Mouse (Mus musculus) brain, embryonic 14.5 days (tissue): ENCODE measurements around the gene Sik2.

Experiments
- CTCF ChIP-seq: fragments of 200-500 bp; IDR thresholded peaks from 2 replicates; pipeline ENCODE4 v1.5.1; 2012; ENCODE audit warnings: inconsistent platforms, mild to moderate bottlenecking, moderate library complexity, borderline replicate concordance; ENCODE audit not compliant: insufficient read depth, insufficient read length; ENCODE audit errors: extremely low read depth
- POLR2A ChIP-seq: fragments of 200-500 bp; IDR thresholded peaks from 2 replicates; pipeline ENCODE4 v1.6.1; 2012; ENCODE audit warnings: mild to moderate bottlenecking, inconsistent platforms, borderline replicate concordance; ENCODE audit not compliant: poor library complexity, insufficient read depth, insufficient read length, severe bottlenecking; ENCODE audit errors: extremely low read depth

DNA sequence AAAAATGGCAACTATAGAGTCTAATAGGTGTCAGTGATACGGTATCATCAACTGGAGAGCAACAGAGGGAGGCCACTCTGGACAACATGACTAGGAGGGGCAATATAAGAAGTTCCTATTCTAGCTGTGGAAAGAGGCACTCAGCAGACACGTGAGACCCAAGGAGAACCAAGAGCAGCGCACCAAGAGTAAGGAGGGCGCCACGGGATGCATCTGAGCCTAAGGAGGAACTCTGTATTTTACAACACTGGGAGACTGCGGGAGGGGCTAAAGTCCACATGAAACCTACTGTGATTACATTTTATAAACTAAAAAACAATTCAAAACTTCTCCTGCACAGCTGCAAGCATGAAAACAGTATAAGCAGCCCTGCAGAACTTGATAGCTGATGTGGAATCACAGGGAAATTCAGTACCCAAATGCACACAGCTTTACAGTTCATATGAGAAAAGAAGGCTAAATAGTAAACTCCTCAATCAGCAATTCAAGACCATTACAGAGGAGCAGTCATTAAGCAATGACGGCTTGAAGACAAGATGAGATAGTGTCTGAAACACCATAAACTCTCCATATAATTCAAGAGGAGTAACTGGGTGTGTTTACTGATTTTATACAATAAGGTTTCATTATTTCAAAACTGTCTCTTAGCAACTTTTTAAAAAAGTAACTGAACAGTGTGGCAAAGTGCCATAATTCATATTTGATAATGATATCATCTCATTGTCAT is 60.6 kb downstream of the Sik2 start:
- TF ChIP-seq CTCF (no peak), POLR2A (no peak)
